Mouse (Mus musculus) kidney, adult 2 months (tissue): ENCODE measurements around the gene Slc25a12.

Experiments used
- CTCF ChIP-seq: fragments of 200-500 bp; conservative IDR thresholded peaks from 2 replicates; pipeline ENCODE4 v1.5.1; 2011; ENCODE audit warnings: low read depth, mild to moderate bottlenecking, control low read depth, low read length, moderate library complexity, mixed read lengths; ENCODE audit not compliant: insufficient read depth, insufficient read length
- POLR2A ChIP-seq: fragments of 200-500 bp; IDR thresholded peaks from one replicate; pipeline ENCODE4 v1.6.1; 2011; ENCODE audit warnings: low read depth, low read length, control low read depth

DNA sequence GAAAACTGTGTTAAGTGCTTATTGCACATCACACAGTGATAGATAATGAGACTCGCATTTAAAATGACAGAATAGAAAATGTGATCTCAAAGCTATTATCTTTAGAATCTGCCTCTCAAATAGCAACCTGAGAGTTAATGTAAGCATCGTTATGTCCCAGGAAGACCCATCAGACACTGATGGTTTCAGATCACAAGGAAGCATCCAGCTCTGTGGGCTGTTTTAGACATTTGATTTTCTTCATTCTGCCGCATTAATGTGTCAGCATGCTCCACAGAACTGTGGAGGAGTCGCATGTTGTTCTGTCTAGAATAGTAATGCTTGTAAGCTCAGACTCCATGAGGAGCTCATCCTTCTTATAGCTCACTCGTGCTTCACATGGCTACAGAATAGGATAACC is 121.5 kb downstream of the Slc25a12 start:
- TF ChIP-seq POLR2A (no peak), CTCF (no peak)
